Mouse (Mus musculus) heart, adult 2 months (tissue): ENCODE measurements at regions not wholly inside any gene's neighbourhood (a gene's known extent, or its start where the extent isn't known, plus 50 kb on each side); places are given as distances from the start of the nearest gene placed in this dataset.

Source experiments
- EP300 ChIP-seq: fragments of 200-500 bp; IDR thresholded peaks from 2 replicates; pipeline ENCODE4 v1.6.1; 2011; ENCODE audit warnings: low read depth, low read length, control low read depth; ENCODE audit not compliant: insufficient read depth
- POLR2A ChIP-seq: fragments of 200-500 bp; IDR thresholded peaks from 2 replicates; pipeline ENCODE4 v1.6.1; 2011; ENCODE audit warnings: mild to moderate bottlenecking, low read depth, low read length, control low read depth; ENCODE audit not compliant: insufficient read depth

DNA sequence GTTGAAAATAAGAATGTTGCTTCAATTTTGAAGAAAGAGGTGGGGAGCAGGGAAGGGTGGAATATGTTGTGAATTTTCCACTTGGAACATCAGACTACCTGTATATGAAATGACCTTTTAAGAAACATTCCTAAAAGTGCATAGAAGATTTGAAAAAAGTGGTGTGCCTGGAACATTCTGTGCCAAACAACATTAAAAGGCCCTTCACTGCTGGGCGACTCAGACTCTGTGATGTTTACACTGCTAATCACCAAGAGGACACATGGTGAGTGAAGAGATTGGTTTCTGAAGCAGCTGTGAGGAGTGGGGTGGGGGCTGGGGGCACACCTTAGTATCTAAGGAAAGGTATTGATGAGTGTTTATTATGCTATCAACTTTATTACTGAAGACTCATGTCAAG, 65.2 kb downstream of the Kbtbd8 start:
- no peak for TF ChIP-seq EP300
- no peak for TF ChIP-seq POLR2A
